Mouse (Mus musculus): ENCODE data around the gene Gapvd1. TPM values are rescaled to one million over a fixed set of nuclear protein-coding genes. Genes with fewer than 3 reads are reported as not detected.
"Not testable (repeated sequence)": the region's sequence is repeated elsewhere in the genome, so short reads cannot be mapped to it uniquely, and the experiment has no call there.

Gapvd1 gene
- polyA plus RNA-seq, 1 experiment from 2014 or later: 97.3 TPM

GRCm38 (mm10) chr2:34764801-34765200 is 9.8 kb upstream of the Gapvd1 start:
- no peaks in the 10 kb centered on the region for H3K9me3 ChIP-seq
- WGBS: 65% methylated on average over 12 of the region's 12 CpGs
- H3K36me3 ChIP-seq: no peaks in the 10 kb centered on the region
- H3K9ac ChIP-seq: no peak overlapping the region
- H3K4me1 ChIP-seq: no peaks in the 10 kb centered on the region
- H3K27ac ChIP-seq: no peak overlapping the region
- ATAC-seq (ENCODE audit: low FRiP score, low read depth): no peak
- H3K4me3 ChIP-seq: no peak overlapping the region
- no peaks in the 10 kb centered on the region for H3K27me3 ChIP-seq
- H3K4me2 ChIP-seq (replicated peaks): no peak overlapping the region

- 55% methylated on average over 2 of the region's 2 CpGs for WGBS
These were observed 7.8 kb upstream of the Gapvd1 start for GRCm38 (mm10) chr2:34762872-34763271.

GRCm38 (mm10) chr2:34762174-34762573 is 7.1 kb upstream of the Gapvd1 start:
- no peaks in the 10 kb centered on the region for H3K9me3 ChIP-seq
- H3K27ac ChIP-seq: no peak overlapping the region
- H3K27me3 ChIP-seq: peaks cover under 1% of the 10 kb centered on the region; the same call in 1 of the 2 replicates
- H3K36me3 ChIP-seq: no peaks in the 10 kb centered on the region
- no peak overlapping the region for H3K4me3 ChIP-seq
- no peak overlapping the region for H3K9ac ChIP-seq
- 78% methylated on average over 2 of the region's 2 CpGs for WGBS
- H3K4me1 ChIP-seq: no peaks in the 10 kb centered on the region
- ATAC-seq (ENCODE audit: low FRiP score, low read depth): no peak
- H3K4me2 ChIP-seq (replicated peaks): no peak overlapping the region

More at GRCm38 (mm10) chr2:34762872-34763271, 7.8 kb upstream of the Gapvd1 start:
- H3K27ac ChIP-seq: no peak overlapping the region
- no peak for ATAC-seq (ENCODE audit: low FRiP score, low read depth)
- H3K4me3 ChIP-seq: no peak overlapping the region
- no peaks in the 10 kb centered on the region for H3K4me1 ChIP-seq
- H3K27me3 ChIP-seq: no peaks in the 10 kb centered on the region
- no peaks in the 10 kb centered on the region for H3K36me3 ChIP-seq
- H3K4me2 ChIP-seq (replicated peaks): no peak overlapping the region
- no peaks in the 10 kb centered on the region for H3K9me3 ChIP-seq
- no peak overlapping the region for H3K9ac ChIP-seq

- H3K9me3 ChIP-seq; H3K4me2 ChIP-seq (replicated peaks); H3K4me3 ChIP-seq; ATAC-seq (ENCODE audit: low FRiP score, low read depth); H3K36me3 ChIP-seq; H3K4me1 ChIP-seq; H3K27me3 ChIP-seq; H3K9ac ChIP-seq; H3K27ac ChIP-seq: not testable (repeated sequence)
- 90% methylated on average over 5 of the region's 5 CpGs for WGBS
These were observed 6.2 kb upstream of the Gapvd1 start for GRCm38 (mm10) chr2:34761272-34761671.

- no peak overlapping the region for H3K4me3 ChIP-seq
- no peaks in the 10 kb centered on the region for H3K9me3 ChIP-seq
- H3K4me2 ChIP-seq (replicated peaks): no peak overlapping the region
- no peak overlapping the region for H3K27ac ChIP-seq
- H3K9ac ChIP-seq: no peak overlapping the region
- H3K36me3 ChIP-seq: no peaks in the 10 kb centered on the region
- peaks cover 7% of the 10 kb centered on the region for H3K4me1 ChIP-seq
- H3K27me3 ChIP-seq: peaks cover 2% of the 10 kb centered on the region; the same call in 1 of the 2 replicates
- no peak for ATAC-seq (ENCODE audit: low FRiP score, low read depth)
- WGBS: 72% methylated on average over 1 of the region's 1 CpGs
These were observed 2.3 kb upstream of the Gapvd1 start for GRCm38 (mm10) chr2:34757341-34757740.

- Histone ChIP-seq H3K36me3 (no peaks in the 10 kb centered on the region), H3K9ac (peak overlapping the region; percentile 96), H3K27me3 (peaks cover 2% of the 10 kb centered on the region; the same call in 1 of the 2 replicates), H3K4me1 (peaks cover 13% of the 10 kb centered on the region), H3K9me3 (no peaks in the 10 kb centered on the region), H3K4me2 (replicated peaks) (peak overlapping the region; percentile 73), H3K27ac (peak overlapping the region; percentile 90; the same call in 1 of the 2 replicates), H3K4me3 (peak overlapping the region; percentile 92)
- under 1% methylated on average over 86 of the region's 106 CpGs for WGBS
- peak; percentile 93 for ATAC-seq (ENCODE audit: low FRiP score, low read depth)
These were observed 1.1 kb downstream of the Gapvd1 start for GRCm38 (mm10) chr2:34753811-34754550.

- Histone ChIP-seq H3K4me3 (no peak overlapping the region), H3K27me3 (no peaks in the 10 kb centered on the region), H3K9me3 (no peaks in the 10 kb centered on the region), H3K9ac (no peak overlapping the region), H3K4me1 (peaks cover 13% of the 10 kb centered on the region), H3K36me3 (no peaks in the 10 kb centered on the region), H3K27ac (no peak overlapping the region), H3K4me2 (replicated peaks) (no peak overlapping the region)
- 87% methylated on average over 2 of the region's 2 CpGs for WGBS
- no peak for ATAC-seq (ENCODE audit: low FRiP score, low read depth)
These were observed 4.8 kb downstream of the Gapvd1 start for GRCm38 (mm10) chr2:34750245-34750644.

GRCm38 (mm10) chr2:34748479-34748878 is 6.6 kb downstream of the Gapvd1 start:
- Histone ChIP-seq H3K9me3 (no peaks in the 10 kb centered on the region), H3K36me3 (peaks cover 4% of the 10 kb centered on the region), H3K27ac (no peak overlapping the region), H3K4me1 (peaks cover 8% of the 10 kb centered on the region), H3K9ac (no peak overlapping the region), H3K4me2 (replicated peaks) (no peak overlapping the region), H3K27me3 (no peaks in the 10 kb centered on the region), H3K4me3 (no peak overlapping the region)
- 88% methylated on average over 4 of the region's 4 CpGs for WGBS
- no peak for ATAC-seq (ENCODE audit: low FRiP score, low read depth)

- Histone ChIP-seq H3K4me1 (no peaks in the 10 kb centered on the region), H3K27me3 (no peaks in the 10 kb centered on the region), H3K4me2 (replicated peaks) (no peak overlapping the region), H3K4me3 (no peak overlapping the region), H3K27ac (no peak overlapping the region), H3K9ac (no peak overlapping the region), H3K36me3 (peaks cover 4% of the 10 kb centered on the region), H3K9me3 (no peaks in the 10 kb centered on the region)
- 88% methylated on average over 2 of the region's 2 CpGs for WGBS
- no peak for ATAC-seq (ENCODE audit: low FRiP score, low read depth)
These were observed 9.4 kb downstream of the Gapvd1 start for GRCm38 (mm10) chr2:34745673-34746072.

GRCm38 (mm10) chr2:34744476-34744875 is 10.6 kb downstream of the Gapvd1 start:
- 79% methylated on average over 8 of the region's 8 CpGs for WGBS
- H3K4me3 ChIP-seq: no peak overlapping the region
- H3K4me2 ChIP-seq (replicated peaks): no peak overlapping the region
- H3K9me3 ChIP-seq: no peaks in the 10 kb centered on the region
- no peak overlapping the region for H3K27ac ChIP-seq
- no peak for ATAC-seq (ENCODE audit: low FRiP score, low read depth)
- peaks cover 4% of the 10 kb centered on the region for H3K36me3 ChIP-seq
- no peak overlapping the region for H3K9ac ChIP-seq
- H3K27me3 ChIP-seq: no peaks in the 10 kb centered on the region
- H3K4me1 ChIP-seq: no peaks in the 10 kb centered on the region

GRCm38 (mm10) chr2:34742675-34743074 is 12.4 kb downstream of the Gapvd1 start:
- ATAC-seq (ENCODE audit: low FRiP score, low read depth): no peak

GRCm38 (mm10) chr2:34741390-34742159 is 13.5 kb downstream of the Gapvd1 start:
- 95% methylated on average over 12 of the region's 12 CpGs for WGBS
- Histone ChIP-seq H3K9ac (no peak overlapping the region), H3K27me3 (no peaks in the 10 kb centered on the region), H3K27ac (no peak overlapping the region), H3K9me3 (no peaks in the 10 kb centered on the region), H3K4me1 (no peaks in the 10 kb centered on the region), H3K36me3 (peaks cover 4% of the 10 kb centered on the region), H3K4me3 (no peak overlapping the region), H3K4me2 (replicated peaks) (no peak overlapping the region)
- ATAC-seq (ENCODE audit: low FRiP score, low read depth): no peak

More at GRCm38 (mm10) chr2:34742675-34743074, 12.4 kb downstream of the Gapvd1 start:
- Histone ChIP-seq H3K9ac (no peak overlapping the region), H3K4me2 (replicated peaks) (no peak overlapping the region), H3K9me3 (no peaks in the 10 kb centered on the region), H3K4me3 (no peak overlapping the region), H3K27ac (no peak overlapping the region), H3K4me1 (no peaks in the 10 kb centered on the region), H3K27me3 (no peaks in the 10 kb centered on the region), H3K36me3 (peaks cover 4% of the 10 kb centered on the region)
- WGBS: 91% methylated on average over 8 of the region's 8 CpGs
